Mouse (Mus musculus): ENCODE data around the gene Iqcf1.

- TF ChIP-seq POLR2A (IDR thresholded peaks at IDR 0.05; ENCODE audit: extremely low read depth, insufficient read depth, low read length) (no peak), CTCF (IDR thresholded peaks at IDR 0.05; ENCODE audit: extremely low read depth, insufficient read depth, low read length) (no peak)
These were observed 23.5 kb upstream of the Iqcf1 start for GRCm38 (mm10) chr9:106476002-106476923.
